Comparison of ENCODE assay signal across 9 mouse cellular contexts in genomic region chr15:17098927-17099326, GRCm38 (mm10).
DNase-seq lines count a peak whose midpoint lies in the region; ATAC-seq and TF ChIP-seq lines count a peak whose summit lies in the region.
"Had no signal": no experiment of that assay in that cellular context is flagged by ENCODE, and none has a peak within 500 bp of the region (broad histone marks: within the 10 kb centered on the region; RNA-seq: fewer than 3 reads in every experiment).

No protein-coding gene starts in this region.

- peak; percentile 53 for TF ChIP-seq CTCF in C2C12 (IDR thresholded peaks at IDR 0.05; ENCODE audit: control insufficient read depth, insufficient read depth, insufficient read length)
- TF ChIP-seq CTCF in left cerebral cortex, adult 2 months (IDR thresholded peaks at IDR 0.05) = peak; percentile 85

- H3K79me2 ChIP-seq in C2C12 (ENCODE audit: control insufficient read depth, insufficient read depth) = no peaks in the 10 kb centered on the region

- H3K27ac ChIP-seq in left cerebral cortex, adult 2 months = no peak overlapping the region
- H3K27ac ChIP-seq: limb, embryonic 13.5 days had no signal

- no peaks in the 10 kb centered on the region for H3K27me3 ChIP-seq in C2C12 (ENCODE audit: control insufficient read depth, insufficient read depth, insufficient read length)
- H3K27me3 ChIP-seq: limb, embryonic 13.5 days had no signal

- H3K79me3 ChIP-seq in C2C12 (ENCODE audit: low read depth) = no peaks in the 10 kb centered on the region

- no peak for ATAC-seq in activated CD4-positive, CD25-positive, alpha-beta regulatory T cell, adult 4 months

- DNase-seq in gastrocnemius, postnatal 10 days = peak; percentile 24
- DNase-seq in gastrocnemius, postnatal 36 days = no peak
- DNase-seq in cerebellum, postnatal 10 days = peak; percentile 91 to 93
- DNase-seq in frontal cortex, postnatal 36 days (ENCODE audit: low spot score in 2 of 2) = peak; percentile 72 to 76
- peak; percentile 57 to 79 for DNase-seq in left cerebral cortex, adult 2 months (ENCODE audit: extremely low spot score in 1 of 2, low spot score in 2 of 2)
- DNase-seq in right cerebral cortex, adult 2 months (ENCODE audit: low spot score in 2 of 2) = peak; percentile 73 to 84

- no peak overlapping the region for H3K4me3 ChIP-seq in C2C12 (ENCODE audit: insufficient read depth, poor library complexity, severe bottlenecking)
- no peak overlapping the region for H3K4me3 ChIP-seq in left cerebral cortex, adult 2 months
- H3K4me3 ChIP-seq: limb, embryonic 13.5 days had no signal

- H3ac ChIP-seq in C2C12 (ENCODE audit: control insufficient read depth, insufficient read length, low read depth) = no peak overlapping the region

- intact Hi-C loops in gastrocnemius, postnatal 36 days (cut with DNase I) = no loop called here
- intact Hi-C loops in left cerebral cortex, adult 2 months (cut with DNase I) = no loop called here

- no peaks in the 10 kb centered on the region for H3K36me3 ChIP-seq in C2C12 (ENCODE audit: control insufficient read depth, insufficient read depth)
- H3K36me3 ChIP-seq: limb, embryonic 13.5 days had no signal

TF ChIP-seq in C2C12, 6 proteins besides CTCF, POLR2A, EP300 and RAD21:
- TF ChIP-seq MAX (IDR thresholded peaks at IDR 0.05) (no peak), MYOD1 (IDR thresholded peaks at IDR 0.05; ENCODE audit: control insufficient read depth, insufficient read length, low read depth) (no peak)
TF ChIP-seq in C2C12: peak in this region for 0.

Comparison
In these comparisons a context has a peak if more than half of its experiments do, and no peak if none do; other contexts are left out.
1. DNase-seq: peak in gastrocnemius, postnatal 10 days (single experiment), cerebellum, postnatal 10 days (2 of 2), frontal cortex, postnatal 36 days (2 of 2), left cerebral cortex, adult 2 months (2 of 2) and right cerebral cortex, adult 2 months (2 of 2); none in gastrocnemius, postnatal 36 days (0 of 2).